Mouse (Mus musculus) midbrain, embryonic 15.5 days (tissue): Measurements from ENCODE around the gene Snrpe. TPM values are rescaled to one million over a fixed set of nuclear protein-coding genes. Genes with fewer than 3 reads are reported as not detected.

Experiments used
- ATAC-seq: fragments of 200-750 bp; cut with Nextera tagmentation; replicated peaks from 2 replicates; pipeline ENCODE4 v1.8.0; 2017; ENCODE audit warnings: moderate TSS enrichment
- H3K27ac ChIP-seq: fragments of 300-500 bp; sonication (generic); 2 replicates; pipeline ENCODE4 v1.5.1; 2015; ENCODE audit warnings: mild to moderate bottlenecking, inconsistent platforms
- H3K27me3 ChIP-seq: fragments of 300-500 bp; sonication (generic); replicated peaks from 2 replicates; pipeline ENCODE4 v1.6.1; 2015; ENCODE audit warnings: inconsistent platforms
- H3K36me3 ChIP-seq: fragments of 300-500 bp; sonication (generic); replicated peaks from 2 replicates; pipeline ENCODE4 v1.6.1; 2015; ENCODE audit warnings: inconsistent platforms
- H3K4me1 ChIP-seq: fragments of 300-500 bp; sonication (generic); 2 replicates; pipeline ENCODE4 v1.6.1; 2015; ENCODE audit warnings: inconsistent platforms
- H3K4me2 ChIP-seq: fragments of 300-500 bp; sonication (generic); 2 replicates; pipeline ENCODE4 v1.6.1; 2015; ENCODE audit warnings: inconsistent platforms, mild to moderate bottlenecking, moderate library complexity
- H3K4me3 ChIP-seq: fragments of 300-500 bp; sonication (generic); 2 replicates; pipeline ENCODE4 v1.5.1; 2015; ENCODE audit warnings: mild to moderate bottlenecking, inconsistent platforms
- H3K9ac ChIP-seq: fragments of 300-500 bp; sonication (generic); 2 replicates; pipeline ENCODE4 v1.6.1; 2015; ENCODE audit warnings: mild to moderate bottlenecking, inconsistent platforms
- H3K9me3 ChIP-seq: fragments of 300-500 bp; sonication (generic); 2 replicates; pipeline ENCODE4 v1.6.1; 2016; ENCODE audit warnings: inconsistent platforms
- WGBS: fragments of 180-500 bp; shearing (Covaris S2); methylation state at CpG from one replicate; pipeline ENCODE4 v1.1.7; 2015; ENCODE audit warnings: mixed read lengths; 5-methylcytosine and 5-hydroxymethylcytosine counted together
- polyA plus RNA-seq: library from polyadenylated mRNA; unstranded; fragments of >200 nt; fragmentation: Nextera tagmentation; extraction: Ambion mirVana; gene quantifications from 2 replicates; pipeline ENCODE4 v1.2.1, GENCODE M21; 2015

The Snrpe gene
- polyA plus RNA-seq, 1 experiment from 2014 or later = 427 TPM

GRCm38 (mm10) chr1:133613817-133614216, 3.7 kb upstream of the Snrpe start:
- 77% methylated on average over 3 of the region's 3 CpGs for WGBS
- Histone ChIP-seq H3K36me3 (0 out of 2 replicates have a peak, but pooled peaks cover 5% of the 10 kb centered on the region), H3K4me2 (no peak overlapping the region), H3K27me3 (no peaks in the 10 kb centered on the region), H3K4me1 (peaks cover 5% of the 10 kb centered on the region), H3K9me3 (no peaks in the 10 kb centered on the region), H3K27ac (no peak overlapping the region), H3K9ac (no peak overlapping the region), H3K4me3 (no peak overlapping the region)
- ATAC-seq = no peak

- H3K36me3 ChIP-seq = peaks cover 10% of the 10 kb centered on the region
- no peaks in the 10 kb centered on the region for H3K27me3 ChIP-seq
- no peak overlapping the region for H3K27ac ChIP-seq
- no peaks in the 10 kb centered on the region for H3K9me3 ChIP-seq
- peaks cover 15% of the 10 kb centered on the region for H3K4me1 ChIP-seq
- 88% methylated on average over 1 of the region's 1 CpGs for WGBS
- H3K4me3 ChIP-seq = no peak overlapping the region
- H3K9ac ChIP-seq = no peak overlapping the region
- H3K4me2 ChIP-seq = no peak overlapping the region
- ATAC-seq = no peak
These were observed 1.3 kb upstream of the Snrpe start for GRCm38 (mm10) chr1:133611436-133611835.

DNA sequence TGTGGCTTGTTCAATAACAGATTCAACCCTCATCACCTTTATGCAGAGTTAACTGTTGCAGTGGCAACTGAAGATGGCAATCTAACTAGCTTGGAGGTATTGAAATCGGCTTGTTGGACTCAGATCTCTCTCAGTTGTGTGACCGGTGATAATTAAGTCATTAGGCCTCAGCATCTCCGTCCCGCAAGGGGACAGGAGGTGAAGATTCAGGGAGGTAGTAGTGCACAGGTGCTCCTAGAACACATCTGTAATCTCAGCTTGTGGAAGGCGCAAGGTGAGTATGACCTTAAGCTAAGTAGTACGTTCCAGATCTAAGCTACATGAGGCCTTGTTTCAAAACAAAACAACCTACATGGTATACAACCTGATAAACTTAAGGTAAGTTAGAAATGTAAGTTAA, 510 bp upstream of the Snrpe start:
- WGBS = 55% methylated on average over 6 of the region's 6 CpGs

GRCm38 (mm10) chr1:133603174-133603573, 6.9 kb downstream of the Snrpe start:
- Histone ChIP-seq H3K4me2 (no peak overlapping the region), H3K4me1 (peaks cover 6% of the 10 kb centered on the region), H3K9ac (no peak overlapping the region), H3K9me3 (no peaks in the 10 kb centered on the region), H3K27me3 (no peaks in the 10 kb centered on the region), H3K4me3 (no peak overlapping the region), H3K27ac (no peak overlapping the region), H3K36me3 (peaks cover 52% of the 10 kb centered on the region)
- ATAC-seq = no peak
- WGBS = 94% methylated on average over 4 of the region's 4 CpGs

More for the DNA sequence above, 510 bp upstream of the Snrpe start:
- H3K4me3 ChIP-seq = peak overlapping the region; percentile 100; the same call in 1 of the 2 replicates
- H3K9ac ChIP-seq = no peak overlapping the region
- ATAC-seq = peak; percentile 43
- H3K36me3 ChIP-seq = peaks cover 16% of the 10 kb centered on the region
- no peak overlapping the region for H3K4me2 ChIP-seq
- no peaks in the 10 kb centered on the region for H3K9me3 ChIP-seq
- peaks cover 15% of the 10 kb centered on the region for H3K4me1 ChIP-seq
- H3K27ac ChIP-seq = no peak overlapping the region
- no peaks in the 10 kb centered on the region for H3K27me3 ChIP-seq

- no peaks in the 10 kb centered on the region; the same call in 1 of the 2 replicates for H3K36me3 ChIP-seq
- H3K27ac ChIP-seq = peak overlapping the region; percentile 78
- H3K27me3 ChIP-seq = no peaks in the 10 kb centered on the region
- peaks cover 14% of the 10 kb centered on the region for H3K4me1 ChIP-seq
- H3K9ac ChIP-seq = peak overlapping the region; percentile 14; the same call in 1 of the 2 replicates
- H3K4me2 ChIP-seq = no peak overlapping the region
- H3K4me3 ChIP-seq = no peak overlapping the region
- under 1% methylated on average over 4 of the region's 4 CpGs for whole genome bisulfite sequencing
- ATAC-seq = peak; percentile 78
- no peaks in the 10 kb centered on the region for H3K9me3 ChIP-seq
These were observed 13.6 kb downstream of the Snrpe start for GRCm38 (mm10) chr1:133596298-133597007.

DNA sequence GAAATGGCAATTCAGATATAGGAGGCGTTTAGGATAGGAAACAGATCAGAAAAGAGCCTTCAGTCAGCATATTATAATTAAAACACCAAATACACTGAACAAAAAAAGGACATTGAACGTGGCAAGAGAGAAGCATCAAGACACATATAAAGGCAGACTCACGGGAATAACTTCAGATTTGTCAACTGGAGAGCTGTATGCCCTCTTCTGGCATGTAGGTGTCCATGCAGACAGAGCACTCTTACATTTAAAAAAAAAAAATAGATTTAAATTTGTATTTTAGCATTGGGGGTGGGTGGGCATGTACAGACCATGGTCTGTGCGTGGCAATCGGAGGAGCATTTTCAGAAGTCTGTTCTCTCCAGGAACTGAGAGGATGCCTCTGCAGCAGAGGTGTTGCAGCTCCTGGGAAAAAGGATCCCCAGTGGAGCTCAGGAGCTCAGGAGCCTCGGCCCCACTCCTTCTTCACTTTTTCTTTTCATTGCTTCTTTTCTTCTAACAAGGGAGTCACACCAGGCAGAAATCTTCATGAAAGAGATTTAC, 24.0 kb downstream of the Snrpe start:
- no peak for ATAC-seq
- Histone ChIP-seq H3K4me2 (no peak overlapping the region), H3K9ac (no peak overlapping the region), H3K9me3 (no peaks in the 10 kb centered on the region), H3K27me3 (no peaks in the 10 kb centered on the region), H3K4me1 (no peaks in the 10 kb centered on the region), H3K4me3 (no peak overlapping the region), H3K27ac (no peak overlapping the region), H3K36me3 (no peaks in the 10 kb centered on the region)
- 74% methylated on average over 6 of the region's 6 CpGs for WGBS

DNA sequence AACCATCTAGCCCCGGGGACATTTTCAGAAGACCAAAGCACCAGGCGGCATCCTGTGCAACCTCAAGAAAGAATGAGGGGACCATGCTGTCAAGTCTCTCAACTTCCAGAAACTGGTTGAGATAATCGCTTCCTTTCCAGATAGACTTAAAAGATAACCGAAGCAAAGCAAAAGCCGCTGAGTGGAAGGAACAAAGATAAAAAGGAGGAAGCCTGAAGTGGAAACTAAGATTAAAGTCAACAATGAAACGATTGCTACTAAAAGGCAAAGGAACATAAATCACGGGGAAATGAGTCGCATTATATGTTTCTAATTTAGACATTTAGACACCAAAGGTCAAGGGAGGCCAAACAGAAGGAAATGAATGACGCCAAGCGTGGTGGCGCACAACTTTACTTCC, 38.8 kb downstream of the Snrpe start:
- Histone ChIP-seq H3K27ac (no peak overlapping the region), H3K4me1 (no peaks in the 10 kb centered on the region), H3K27me3 (no peaks in the 10 kb centered on the region), H3K4me2 (no peak overlapping the region), H3K9ac (no peak overlapping the region), H3K36me3 (no peaks in the 10 kb centered on the region), H3K4me3 (no peak overlapping the region), H3K9me3 (peaks cover 2% of the 10 kb centered on the region)
- WGBS = 86% methylated on average over 11 of the region's 11 CpGs
- ATAC-seq = no peak

Other genes starting within 250 kb of the Snrpe start
- 20.0 and 21.9 TPM in 2 replicates for gene Etnk2, start 246.7 kb downstream of the Snrpe start, polyA plus RNA-seq
- 6.5 and 7.4 TPM in 2 replicates for gene Sox13, start 185.9 kb downstream of the Snrpe start, polyA plus RNA-seq
- not detected in 2 replicates for gene Zbed6, start 50.6 kb upstream of the Snrpe start, polyA plus RNA-seq
- gene Gm38394, start 51.0 kb upstream of the Snrpe start, polyA plus RNA-seq = 2.6 and 3.1 TPM in 2 replicates
- gene Lax1, start 79.8 kb upstream of the Snrpe start, polyA plus RNA-seq = 0.09 and 0.14 TPM in 2 replicates
- 11.3 and 11.6 TPM in 2 replicates for gene Atp2b4, start 190.8 kb upstream of the Snrpe start, polyA plus RNA-seq